Mouse (Mus musculus) effector memory CD4-positive, alpha-beta T cell, adult 7 months (primary cell): ENCODE data around the gene Calml4. TPM values are rescaled to one million over a fixed set of nuclear protein-coding genes. Genes with fewer than 3 reads are reported as not detected.

Source experiments
- polyA plus RNA-seq: library from polyadenylated mRNA; unstranded; fragments of 100-300 nt; shearing (Covaris generic); gene quantifications from one replicate; pipeline ENCODE4 v1.2.1, GENCODE M21; 2017

Calml4 gene
- polyA plus RNA-seq: 1.2 TPM

GRCm38 (mm10) chr9:62857719-62858261 lies at the start of gene Calml4:
TSS of gene Calml4 (plus strand) at chr9:62858080.

DNA sequence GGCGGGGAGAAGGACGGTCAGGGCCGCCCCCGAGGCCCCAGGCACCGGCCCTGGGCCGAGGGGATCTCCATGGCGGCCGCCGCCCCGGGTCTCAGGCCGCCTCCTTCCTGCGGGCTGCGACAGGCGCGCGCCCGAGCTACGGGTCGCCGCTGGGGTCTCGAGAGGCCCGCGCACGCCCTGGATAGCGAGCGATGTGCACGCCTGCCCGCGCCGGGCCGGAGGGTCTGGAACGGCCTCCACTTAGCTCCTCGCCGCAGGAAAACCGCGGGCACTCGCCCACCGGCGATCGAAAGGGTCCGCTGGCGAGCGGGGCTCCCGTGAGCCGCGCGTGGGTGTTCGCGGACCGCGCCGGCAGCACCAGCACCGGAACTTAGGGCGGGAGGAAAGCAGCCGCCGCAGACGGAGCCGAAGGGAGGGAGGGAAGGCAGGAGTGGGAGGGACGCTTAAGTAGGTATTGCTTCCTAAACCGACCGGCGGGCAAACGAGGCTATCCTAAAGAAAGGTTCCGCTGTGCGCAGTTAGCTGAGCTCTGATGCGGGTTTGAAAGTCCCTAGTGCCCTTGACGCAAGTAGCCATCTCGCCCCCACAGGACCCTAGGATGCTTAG lies 46.3 kb upstream of the Calml4 start, which contains the start of gene Fem1b:
TSS of gene Fem1b (minus strand) at position 419 of the 606 bp plus-strand sequence.

GRCm38 (mm10) chr9:62838506-62839171 lies 19.2 kb upstream of the Calml4 start, which contains the start of gene Cln6:
TSS of gene Cln6 (plus strand) at chr9:62838785.

Other genes with a start within 250 kb of the Calml4 start
- 0.17 TPM for gene Itga11, start 180.3 kb upstream of the Calml4 start, polyA plus RNA-seq
- gene Fem1b, start 46.1 kb upstream of the Calml4 start, polyA plus RNA-seq: 13.0 TPM
- gene Cln6, start 19.3 kb upstream of the Calml4 start, polyA plus RNA-seq: 10.7 TPM
- 125 TPM for gene Pias1, start 129.8 kb downstream of the Calml4 start, polyA plus RNA-seq